Mouse (Mus musculus) limb, embryonic 15.5 days (tissue): ENCODE data around the gene Sac3d1. TPM values are rescaled to one million over a fixed set of nuclear protein-coding genes. Genes with fewer than 3 reads are reported as not detected.

Source experiments
- polyA plus RNA-seq: library from polyadenylated mRNA; unstranded; fragments of >200 nt; fragmentation: Nextera tagmentation; extraction: Ambion mirVana; gene quantifications from 2 replicates; pipeline ENCODE4 v1.2.1, GENCODE M21; 2015

Sac3d1 gene
- polyA plus RNA-seq, 1 experiment from 2014 or later, result 43.7 TPM

Other genes starting within 250 kb of the Sac3d1 start
- gene Frmd8, start 243.4 kb downstream of the Sac3d1 start, polyA plus RNA-seq, result 28.4 and 31.3 TPM in 2 replicates
- gene Slc25a45, start 240.8 kb downstream of the Sac3d1 start, polyA plus RNA-seq, result 3.4 and 5.2 TPM in 2 replicates
- 3.1 TPM in 2 replicates for gene Tigd3, start 224.5 kb downstream of the Sac3d1 start, polyA plus RNA-seq
- 117 and 125 TPM in 2 replicates for gene Dpf2, start 205.6 kb downstream of the Sac3d1 start, polyA plus RNA-seq
- 9.2 and 12.6 TPM in 2 replicates for gene Cdc42ep2, start 193.8 kb downstream of the Sac3d1 start, polyA plus RNA-seq
- 56.9 and 61.0 TPM in 2 replicates for gene Pola2, start 154.4 kb downstream of the Sac3d1 start, polyA plus RNA-seq
- gene Slc22a20, start 132.5 kb downstream of the Sac3d1 start, polyA plus RNA-seq, result not detected in 2 replicates
- 21.1 and 26.0 TPM in 2 replicates for gene Capn1, start 102.8 kb downstream of the Sac3d1 start, polyA plus RNA-seq
- 34.1 and 34.5 TPM in 2 replicates for gene Syvn1, start 72.1 kb downstream of the Sac3d1 start, polyA plus RNA-seq
- gene Mrpl49, start 60.9 kb downstream of the Sac3d1 start, polyA plus RNA-seq, result 66.8 and 67.5 TPM in 2 replicates
- gene Fau, start 60.8 kb downstream of the Sac3d1 start, polyA plus RNA-seq, result 723 and 835 TPM in 2 replicates
- gene Znhit2, start 57.5 kb downstream of the Sac3d1 start, polyA plus RNA-seq, result 33.0 and 33.6 TPM in 2 replicates
- 19.0 and 28.8 TPM in 2 replicates for gene Tm7sf2, start 50.3 kb downstream of the Sac3d1 start, polyA plus RNA-seq
- 64.4 and 72.6 TPM in 2 replicates for gene Vps51, start 41.4 kb downstream of the Sac3d1 start, polyA plus RNA-seq
- gene Tmem262, start 38.6 kb downstream of the Sac3d1 start, polyA plus RNA-seq, result not detected in 2 replicates
- 1.8 and 1.9 TPM in 2 replicates for gene Gm28374, start 36.4 kb downstream of the Sac3d1 start, polyA plus RNA-seq
- gene Zfpl1, start 33.7 kb downstream of the Sac3d1 start, polyA plus RNA-seq, result 88.8 and 93.6 TPM in 2 replicates
- 26.3 and 27.1 TPM in 2 replicates for gene Cdca5, start 33.7 kb downstream of the Sac3d1 start, polyA plus RNA-seq
- 0.47 TPM in 1 of 2 replicates, not detected in the other for gene AC131692.1, start 24.2 kb downstream of the Sac3d1 start, polyA plus RNA-seq
- 0.22 and 0.28 TPM in 2 replicates for gene Naaladl1, start 12.9 kb downstream of the Sac3d1 start, polyA plus RNA-seq
- 32.3 and 34.7 TPM in 2 replicates for gene Snx15, start 9.7 kb upstream of the Sac3d1 start, polyA plus RNA-seq
- gene Batf2, start 22.3 kb upstream of the Sac3d1 start, polyA plus RNA-seq, result 0.13 and 0.24 TPM in 2 replicates
- gene Arl2, start 22.9 kb upstream of the Sac3d1 start, polyA plus RNA-seq, result 89.2 and 89.9 TPM in 2 replicates
- 0.19 TPM in 1 of 2 replicates, not detected in the other for gene Majin, start 65.7 kb upstream of the Sac3d1 start, polyA plus RNA-seq
- gene Gpha2, start 107.7 kb upstream of the Sac3d1 start, polyA plus RNA-seq, result 1.8 and 2.1 TPM in 2 replicates
- gene Ppp2r5b, start 117.2 kb upstream of the Sac3d1 start, polyA plus RNA-seq, result 26.1 and 30.0 TPM in 2 replicates
- 8.6 and 9.0 TPM in 2 replicates for gene Atg2a, start 123.0 kb upstream of the Sac3d1 start, polyA plus RNA-seq
- 93.6 and 103 TPM in 2 replicates for gene Ehd1, start 158.1 kb upstream of the Sac3d1 start, polyA plus RNA-seq
- gene Cdc42bpg, start 187.8 kb upstream of the Sac3d1 start, polyA plus RNA-seq, result 1.4 and 2.0 TPM in 2 replicates
- gene Men1, start 216.3 kb upstream of the Sac3d1 start, polyA plus RNA-seq, result 81.5 and 81.7 TPM in 2 replicates
- 14.6 and 16.2 TPM in 2 replicates for gene Map4k2, start 222.5 kb upstream of the Sac3d1 start, polyA plus RNA-seq
- 115 TPM in 2 replicates for gene Sf1, start 245.0 kb upstream of the Sac3d1 start, polyA plus RNA-seq